ENCODE assay signal across 16 mouse cellular contexts in genomic region chr1:143837681-143838080, GRCm38 (mm10).
A peak's percentile ranks its signal among the peaks of the same experiment; 100 is the strongest.
DNase-seq lines count a peak whose midpoint lies in the region.
"Had no signal": no experiment of that assay in that cellular context is flagged by ENCODE, and none has a peak within 500 bp of the region (broad histone marks: within the 10 kb centered on the region; RNA-seq: fewer than 3 reads in every experiment).

No protein-coding gene starts in this region.

- intact Hi-C loops in gastrocnemius, postnatal 36 days (cut with DNase I) = no loop called here

- peak; percentile 24 for DNase-seq in adrenal gland, postnatal 10 days
- no peak for DNase-seq in adrenal gland, adult 18-20 months (ENCODE audit: low spot score in 2 of 2)
- DNase-seq in gastrocnemius, adult 18-20 months (ENCODE audit: low spot score) = peak; percentile 69
- no peak for DNase-seq in gastrocnemius, postnatal 36 days
- DNase-seq in retina, embryonic 14.5 days (ENCODE audit: low spot score) = peak; percentile 9
- DNase-seq in retina, postnatal 1 day = no peak
- DNase-seq in gastrocnemius, postnatal 25 days = peak; percentile 21
- DNase-seq in layer of hippocampus, postnatal 10 days (ENCODE audit: low spot score in 2 of 2) = no peak
- DNase-seq: adrenal gland, adult 2 months; cerebellum, adult 11-12 months; cerebellum, adult 9-10 months; cerebellum, postnatal 14 days; forebrain, postnatal 0 days; heart, adult 2 months; heart, postnatal 14 days; kidney, adult 8-10 months had no signal

Comparison
In these comparisons a context has a peak if more than half of its experiments do, and no peak if none do; other contexts are left out.
1. DNase-seq: peak in adrenal gland, postnatal 10 days (single experiment), gastrocnemius, adult 18-20 months (single experiment), retina, embryonic 14.5 days (single experiment) and gastrocnemius, postnatal 25 days (single experiment); none in adrenal gland, adult 18-20 months (0 of 2), gastrocnemius, postnatal 36 days (0 of 2), retina, postnatal 1 day (single experiment) and layer of hippocampus, postnatal 10 days (0 of 2).